Mouse (Mus musculus) adrenal gland, postnatal 25 days (tissue): ENCODE measurements around the gene Rhof. TPM values are rescaled to one million over a fixed set of nuclear protein-coding genes. Genes with fewer than 3 reads are reported as not detected.

Experiments
- DNase-seq: peaks from one replicate; pipeline ENCODE4 v3.0.0; 2021; ENCODE audit warnings: mixed read lengths
- total RNA-seq: library from RNA; stranded (reverse); gene quantifications from 2 replicates; pipeline ENCODE4 v1.2.3, GENCODE M21; 2021

The Rhof gene
- total RNA-seq, 1 experiment from 2014 or later: 1.6 TPM

DNA sequence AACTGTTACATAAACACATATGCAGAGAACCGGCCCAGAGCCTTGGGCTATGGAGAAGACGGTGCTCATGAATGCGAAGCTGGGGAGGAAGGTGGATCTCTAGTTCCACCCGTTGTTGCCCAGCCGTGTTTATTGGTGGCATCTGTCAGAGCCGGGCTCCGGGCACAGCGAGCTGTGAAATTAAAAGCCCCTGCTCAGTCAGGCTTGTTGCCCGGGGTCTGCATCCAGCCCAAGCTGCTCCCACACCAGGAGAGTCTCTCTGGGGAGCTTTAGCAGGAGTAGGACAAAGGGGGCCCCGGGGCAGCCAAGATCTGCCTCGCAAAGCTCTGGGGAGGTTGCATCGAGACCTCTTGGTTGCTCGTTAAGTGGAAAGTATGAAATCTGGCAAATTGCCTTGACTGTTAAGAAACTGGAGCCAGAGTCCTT is 22.2 kb downstream of the Rhof start:
- no peak for DNase-seq

DNA sequence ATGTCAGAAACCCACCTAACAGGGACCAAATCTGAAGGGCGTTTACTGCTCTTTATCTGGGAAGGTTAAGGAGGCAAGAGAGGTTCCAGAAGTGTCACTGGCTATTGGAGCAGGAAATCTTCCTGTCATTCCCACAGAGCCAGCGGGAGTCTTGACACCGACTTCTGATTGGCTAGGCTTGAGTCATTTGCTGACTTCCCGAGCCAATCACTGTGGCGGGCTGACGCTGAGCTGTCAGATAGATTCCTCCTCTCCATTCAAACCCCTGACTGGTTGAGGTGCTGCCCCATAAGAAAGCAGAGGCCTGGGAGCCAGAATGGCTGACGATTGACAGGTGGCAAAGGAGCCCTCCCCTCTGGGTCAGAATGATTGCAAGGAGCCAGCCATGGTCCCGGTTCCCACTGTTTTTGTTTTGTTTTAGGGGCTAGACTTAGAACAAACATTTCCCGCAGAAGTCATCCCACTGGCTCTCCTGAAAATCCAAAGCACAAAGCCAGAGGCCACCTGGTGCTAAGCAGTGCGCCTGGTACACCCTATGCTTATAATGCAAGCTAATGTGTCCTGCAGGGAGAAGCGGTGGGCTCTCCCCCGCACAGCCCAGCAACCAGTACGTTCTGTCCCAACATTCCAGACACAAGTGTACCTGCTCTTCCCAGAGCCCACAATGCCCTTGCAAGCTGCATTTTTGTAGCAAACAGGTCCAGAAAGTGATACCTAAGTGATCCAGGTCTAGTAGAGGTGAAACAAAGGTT is 22.9 kb downstream of the Rhof start:
- peak; percentile 61 for DNase-seq

DNA sequence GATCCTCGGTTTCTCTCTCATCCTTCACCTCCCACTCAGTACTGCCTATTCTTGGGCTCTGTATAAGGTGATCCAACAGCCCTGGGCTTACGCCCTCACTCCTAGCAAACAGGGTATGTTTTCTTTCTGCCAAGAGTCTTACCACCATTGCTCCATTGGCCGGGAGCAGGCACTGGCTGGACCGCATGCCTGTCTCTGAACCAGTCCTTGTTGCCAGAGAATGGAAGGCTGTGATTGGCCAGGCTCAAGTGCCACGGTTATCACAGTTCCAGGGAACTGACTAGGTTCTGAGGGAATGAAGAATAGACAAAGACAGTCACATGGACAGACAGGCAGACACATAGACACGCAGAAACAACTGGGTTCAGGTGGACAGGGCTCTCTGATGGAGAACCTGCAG is 27.7 kb downstream of the Rhof start:
- DNase-seq: no peak

DNA sequence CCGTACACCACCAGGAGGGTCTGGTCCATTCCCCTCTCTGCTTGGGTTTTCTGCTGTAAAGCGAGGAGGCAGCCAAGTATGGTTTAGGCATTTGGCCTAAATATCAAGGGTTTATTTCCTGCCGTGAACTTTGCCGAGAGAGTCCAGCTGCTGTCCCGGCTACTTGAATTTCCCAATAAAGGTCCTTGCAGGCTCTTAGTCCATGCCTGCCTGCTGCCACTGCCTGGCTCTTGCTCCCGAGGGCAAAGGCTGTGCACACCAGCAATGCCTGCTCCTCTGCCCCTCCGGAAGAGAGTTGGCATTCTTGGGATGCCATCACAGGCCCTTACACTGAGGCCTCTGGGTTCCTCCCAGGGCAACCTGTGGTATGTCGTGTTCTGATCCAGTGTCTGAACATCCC is 28.9 kb downstream of the Rhof start:
- no peak for DNase-seq

DNA sequence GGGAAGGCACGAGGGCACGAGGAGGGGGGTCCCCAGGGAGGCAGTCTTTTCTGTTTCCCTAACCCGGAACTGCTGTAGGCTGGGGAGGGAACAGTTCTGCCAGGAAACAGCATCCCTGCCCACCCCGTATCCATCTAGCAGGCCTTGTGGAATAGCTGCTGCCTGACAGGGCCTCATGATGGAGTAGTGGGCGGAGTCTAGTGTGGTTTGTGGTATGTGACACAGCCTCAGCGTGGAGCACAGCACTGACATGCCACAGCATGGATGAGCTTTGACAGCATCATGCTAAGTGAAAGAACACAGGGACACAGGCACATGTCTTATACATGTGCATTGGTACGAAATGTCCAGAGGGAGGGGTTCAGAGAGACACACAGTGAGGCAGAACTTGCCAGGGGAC is 30.1 kb downstream of the Rhof start:
- DNase-seq: no peak

DNA sequence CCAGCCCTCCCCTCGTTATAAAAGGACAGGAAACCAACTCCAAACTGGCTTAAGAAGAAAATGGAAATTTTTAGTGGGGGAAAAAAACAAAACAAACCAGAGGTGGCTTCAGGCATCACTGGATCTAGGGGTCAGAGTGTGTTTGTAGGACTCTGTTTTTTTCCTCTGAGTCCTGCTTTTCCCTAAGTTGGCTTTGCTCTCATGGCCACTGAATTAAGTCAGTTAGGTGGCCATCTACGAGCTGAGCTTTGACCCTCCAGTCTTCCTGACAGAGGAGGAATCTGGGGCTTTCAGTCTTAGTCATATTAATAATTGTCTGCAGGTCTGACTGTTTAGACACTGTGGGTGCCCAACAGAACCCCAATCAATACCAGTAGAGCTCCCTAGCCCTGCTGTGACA is 34.0 kb downstream of the Rhof start:
- no peak for DNase-seq

DNA sequence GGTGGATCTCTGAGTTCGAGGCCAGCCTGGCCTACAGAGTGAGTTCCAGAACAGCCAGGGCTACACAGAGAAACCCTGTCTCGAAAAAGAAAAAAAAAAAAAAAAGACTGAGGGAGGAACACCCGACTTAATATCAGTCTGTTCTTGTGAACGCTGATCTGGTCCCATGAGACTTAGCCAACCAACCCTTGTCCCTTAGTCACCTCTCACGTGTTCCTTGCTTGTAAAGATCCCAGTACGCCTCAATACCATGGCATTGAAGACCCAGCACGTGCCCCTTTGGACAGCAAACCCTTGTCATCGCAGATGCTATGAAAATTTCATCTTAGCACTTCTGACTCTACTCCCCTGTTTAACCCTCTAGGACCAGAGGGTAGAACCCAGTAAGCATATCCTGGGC is 36.2 kb downstream of the Rhof start:
- no peak for DNase-seq

DNA sequence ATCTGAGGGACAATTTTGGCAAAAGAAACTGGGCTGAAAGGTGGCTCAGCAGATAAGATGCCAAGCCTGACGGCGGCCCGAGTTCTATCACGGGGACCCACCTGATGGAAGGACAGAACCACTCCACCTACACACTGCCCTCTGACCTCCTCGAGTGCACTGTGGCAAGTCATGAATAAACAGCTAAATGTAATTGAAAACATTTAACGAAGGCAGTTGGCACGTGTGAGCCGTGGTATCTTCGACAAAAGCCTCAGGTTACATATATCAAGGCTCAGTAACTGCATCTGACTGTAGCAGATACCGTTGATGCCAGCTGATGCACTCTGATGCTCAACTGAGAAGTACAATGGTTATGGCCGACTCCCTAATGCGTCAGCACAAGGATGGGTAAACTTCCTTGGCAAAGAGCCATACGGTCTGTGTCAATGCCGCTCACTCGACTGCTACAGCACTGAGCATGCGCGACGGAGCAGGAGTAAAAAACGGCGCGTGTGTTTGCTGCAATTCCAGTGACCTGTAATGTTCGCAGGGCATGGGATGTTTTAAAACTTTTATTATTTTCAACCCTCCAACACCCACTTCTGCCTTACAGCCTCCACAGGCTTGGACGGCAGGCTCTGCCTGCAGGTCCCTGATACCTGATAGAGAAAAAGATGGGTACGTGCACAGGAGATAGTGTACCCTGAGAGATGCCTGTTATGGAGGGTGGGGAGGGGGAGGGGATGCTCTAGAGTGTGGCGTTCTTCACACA is 38.1 kb downstream of the Rhof start:
- DNase-seq: no peak

DNA sequence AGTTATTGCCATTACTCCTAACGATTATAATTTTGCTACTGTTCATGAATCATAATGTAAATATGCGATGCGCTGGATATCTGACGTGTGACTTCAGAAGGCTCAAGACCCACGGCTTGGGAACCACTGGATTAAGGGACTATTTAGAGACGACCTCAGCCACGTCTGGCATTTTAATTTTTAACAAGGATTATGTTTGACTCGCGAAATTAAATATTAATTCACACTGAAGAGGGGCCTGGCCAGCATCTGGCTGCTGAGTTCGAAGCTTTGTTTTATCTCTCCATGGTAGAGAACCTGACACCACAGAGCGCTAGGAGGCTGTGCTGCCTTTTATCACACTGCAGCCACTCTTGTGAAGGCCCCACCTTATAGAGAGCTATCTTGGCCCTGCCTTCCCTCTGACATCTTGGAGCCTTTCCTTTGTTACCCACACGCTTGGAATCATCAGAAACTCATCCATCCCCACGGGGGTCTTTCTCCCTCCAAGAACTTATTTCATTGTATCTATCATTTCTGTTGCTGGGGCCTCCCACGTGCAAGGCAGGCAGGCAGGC is 39.3 kb downstream of the Rhof start:
- DNase-seq: no peak

DNA sequence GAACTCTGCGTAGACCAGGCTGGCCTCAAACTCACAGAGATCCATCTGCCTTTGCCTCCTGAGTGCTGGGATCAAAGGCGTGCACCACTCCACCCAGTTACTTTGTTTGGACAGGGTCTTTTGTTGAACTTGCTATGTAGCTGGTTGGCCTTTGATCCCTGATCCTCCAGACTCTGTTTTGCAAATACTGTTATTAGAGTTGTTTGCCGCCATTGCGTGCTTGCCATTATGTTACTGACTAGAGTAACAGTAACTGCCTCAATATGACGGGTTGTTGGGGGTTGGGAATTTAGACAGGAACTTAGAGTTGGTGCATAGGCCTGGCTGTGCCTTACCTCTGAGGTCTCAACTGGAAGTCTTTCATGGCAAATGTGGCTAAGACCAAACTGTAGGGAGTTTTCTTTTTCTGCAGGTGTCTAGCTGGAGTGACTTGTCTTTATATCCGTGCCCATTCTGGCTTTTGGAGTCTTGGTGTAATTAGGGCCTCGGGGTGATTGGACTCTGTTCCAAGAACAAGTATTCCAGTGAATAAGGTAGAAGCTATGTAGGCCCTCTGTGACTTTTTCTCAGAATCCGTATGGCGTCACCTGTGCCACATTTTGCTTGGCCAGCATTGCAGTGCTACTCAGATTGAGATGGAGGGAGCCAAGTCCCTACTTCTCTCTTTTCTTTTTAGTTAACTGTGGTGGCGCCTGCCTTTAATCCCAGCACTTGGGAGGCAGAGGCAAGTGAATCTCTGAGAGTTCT is 41.8 kb downstream of the Rhof start:
- no peak for DNase-seq

DNA sequence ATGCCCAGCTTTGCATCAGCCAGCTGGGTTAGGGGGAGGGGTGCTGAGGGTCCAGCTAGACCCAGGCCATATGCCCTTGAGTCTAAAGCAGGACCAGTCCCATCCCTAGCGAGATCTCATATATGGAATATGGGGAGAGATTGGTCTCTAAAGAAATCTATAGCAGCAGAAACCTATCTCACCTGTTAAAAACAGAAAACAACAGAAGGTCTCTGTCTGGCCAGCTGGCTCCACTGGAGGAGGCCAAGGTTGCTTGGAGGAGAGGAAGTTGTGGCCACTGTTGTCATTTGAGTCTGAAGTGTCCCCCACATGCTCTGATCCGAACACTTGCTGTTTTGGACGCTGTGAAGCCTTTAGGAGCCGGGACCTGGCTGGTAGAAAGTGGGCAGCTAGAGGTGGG is 43.7 kb downstream of the Rhof start:
- no peak for DNase-seq

DNA sequence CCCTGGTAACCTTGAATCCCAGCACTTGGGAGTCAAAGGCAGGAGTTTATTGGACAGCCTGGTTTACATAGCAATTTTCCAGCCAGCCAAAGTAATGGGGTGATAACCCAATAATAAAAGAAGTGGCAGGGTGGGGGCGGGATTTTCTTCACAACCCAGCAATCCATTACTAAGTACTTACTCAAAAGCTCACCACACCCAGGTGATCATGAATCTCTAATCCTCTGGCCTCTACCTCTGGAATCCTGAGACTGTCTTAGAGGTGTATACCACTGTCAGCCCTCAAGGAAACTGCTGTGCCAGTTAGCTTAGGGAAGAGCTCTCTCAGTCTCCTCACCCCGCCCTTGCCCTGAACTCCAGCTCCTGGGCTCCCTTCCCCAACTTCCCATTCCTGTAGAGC is 46.0 kb downstream of the Rhof start:
- DNase-seq: no peak

DNA sequence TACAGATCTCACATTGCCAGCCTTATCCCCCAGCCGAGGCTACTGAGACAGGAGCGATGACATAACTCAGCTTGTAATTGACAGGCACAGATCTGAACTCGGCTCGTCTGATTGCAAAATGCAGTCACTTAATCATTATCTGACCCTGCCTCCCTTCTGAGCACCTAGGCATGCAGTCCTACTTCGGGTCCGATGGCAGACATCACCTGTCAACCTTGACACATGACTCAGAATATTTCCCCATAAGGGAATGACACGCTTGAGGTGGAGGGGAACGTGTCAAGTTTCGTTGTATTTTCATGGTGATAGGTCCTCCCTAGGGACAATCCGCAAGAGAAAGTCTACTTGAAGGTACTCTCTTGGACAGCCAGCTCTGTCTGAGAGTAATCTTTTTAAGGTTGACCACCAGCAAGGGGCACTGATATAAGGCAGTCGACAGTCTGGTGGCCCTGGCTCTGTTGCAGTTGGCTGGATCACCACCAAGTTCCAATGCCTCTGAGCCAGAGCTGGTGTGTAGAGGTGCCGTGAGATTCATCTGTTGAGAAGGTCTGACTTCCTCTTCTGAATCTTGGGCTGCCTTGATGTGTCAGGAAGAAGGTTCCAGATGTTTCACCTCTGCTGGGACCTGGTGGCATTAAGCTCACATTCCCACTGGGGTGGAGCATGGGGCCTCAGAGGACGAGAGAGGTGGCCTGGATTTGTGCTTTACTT is 49.0 kb downstream of the Rhof start:
- DNase-seq: no peak

DNA sequence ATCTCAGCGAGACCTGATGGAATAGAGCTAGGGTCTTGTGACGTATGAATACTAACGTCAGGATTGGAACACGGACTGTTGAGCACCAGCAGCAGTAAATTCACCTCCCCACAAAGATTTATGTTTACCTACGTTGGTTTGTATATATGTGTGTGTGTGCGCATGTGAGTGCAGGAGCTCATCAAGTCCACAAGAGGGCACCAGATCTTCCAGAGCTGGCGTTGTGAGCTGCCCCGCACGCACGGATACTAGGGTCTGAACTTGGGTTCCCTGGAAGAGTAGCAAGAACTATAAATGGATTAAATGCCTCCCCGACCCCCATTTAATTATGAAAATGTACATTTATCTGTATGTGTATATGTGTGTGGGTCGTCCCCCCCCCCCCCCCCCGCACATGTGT is 52.0 kb downstream of the Rhof start:
- DNase-seq: no peak

DNA sequence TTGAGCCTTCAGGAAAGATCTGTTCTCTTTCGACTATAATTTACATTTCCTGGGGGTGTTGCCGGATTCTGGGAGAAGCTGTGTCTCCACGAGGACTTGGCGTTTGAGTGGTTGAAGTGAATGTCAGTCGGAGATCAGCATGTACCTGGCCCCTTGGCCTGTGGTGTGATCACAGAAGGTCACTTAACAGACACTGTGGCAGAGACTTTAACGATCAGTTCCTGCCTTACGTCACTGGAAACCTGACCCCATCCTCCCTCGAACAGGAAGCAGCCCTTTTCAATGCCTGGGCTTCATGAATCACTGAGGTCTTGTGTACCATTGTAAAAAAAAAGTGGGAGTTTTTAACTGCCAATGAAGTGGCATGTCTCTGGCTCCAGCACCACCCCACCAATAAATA is 52.5 kb downstream of the Rhof start:
- no peak for DNase-seq

DNA sequence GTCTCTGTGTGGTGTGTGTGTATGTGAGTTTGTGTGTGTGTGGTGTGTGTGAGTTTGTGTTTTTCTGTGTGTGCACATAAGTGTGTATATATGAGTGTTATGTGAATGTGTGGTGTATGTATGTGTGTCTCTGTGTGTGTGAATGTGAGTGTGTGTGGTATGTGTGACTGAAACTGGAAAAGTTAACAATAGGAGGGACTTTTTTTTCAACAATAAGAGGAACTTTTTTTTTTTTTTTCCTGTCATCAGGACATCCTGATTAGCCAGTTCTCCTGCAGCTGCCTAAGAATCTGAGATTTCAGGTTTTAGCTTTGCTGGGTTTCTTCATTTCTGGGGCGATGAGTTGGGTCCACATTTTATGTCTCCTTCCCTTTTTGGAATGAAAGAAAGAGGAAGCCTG is 52.9 kb downstream of the Rhof start:
- DNase-seq: no peak

DNA sequence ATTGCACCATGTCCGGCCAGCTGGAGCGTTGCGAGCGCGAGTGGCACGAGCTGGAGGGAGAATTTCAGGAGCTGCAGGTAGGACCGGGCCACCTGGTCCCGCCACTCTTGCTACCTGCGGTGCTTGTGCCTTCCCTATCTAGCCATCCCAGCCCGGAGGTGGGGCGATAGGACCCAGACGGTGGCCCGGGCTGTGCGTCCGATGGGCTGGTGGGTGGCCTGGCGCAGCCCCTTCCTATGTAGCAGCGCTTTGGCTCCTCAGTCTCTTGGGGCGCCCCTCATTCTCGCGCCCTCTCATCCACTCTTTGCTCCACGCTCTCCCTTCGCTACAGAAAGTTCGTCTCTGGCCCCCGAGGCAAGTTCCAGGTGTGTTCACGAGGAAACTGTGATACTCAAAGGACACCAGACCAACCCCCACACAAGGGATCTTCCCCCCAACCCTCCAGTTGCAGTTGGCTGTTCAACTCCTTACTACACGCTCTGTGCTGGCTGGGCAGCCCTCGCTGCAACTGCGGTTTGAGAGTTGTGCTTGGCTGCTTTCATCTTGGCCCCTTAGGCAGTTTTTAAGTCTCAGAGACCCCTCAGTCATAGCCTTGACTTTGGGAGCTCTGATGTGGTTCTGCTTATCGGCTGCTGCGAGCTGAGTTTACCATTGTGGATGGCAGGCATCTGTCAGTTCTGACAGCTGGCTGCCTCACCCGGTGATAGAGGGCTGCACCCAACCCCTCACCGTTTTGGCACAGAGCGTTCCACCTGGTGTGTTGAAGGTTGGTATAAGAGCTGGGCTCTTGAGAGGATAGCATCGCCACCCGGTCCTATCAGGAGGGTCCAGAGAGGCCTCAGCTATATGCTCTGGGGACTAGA is 55.8 kb downstream of the Rhof start:
- no peak for DNase-seq

DNA sequence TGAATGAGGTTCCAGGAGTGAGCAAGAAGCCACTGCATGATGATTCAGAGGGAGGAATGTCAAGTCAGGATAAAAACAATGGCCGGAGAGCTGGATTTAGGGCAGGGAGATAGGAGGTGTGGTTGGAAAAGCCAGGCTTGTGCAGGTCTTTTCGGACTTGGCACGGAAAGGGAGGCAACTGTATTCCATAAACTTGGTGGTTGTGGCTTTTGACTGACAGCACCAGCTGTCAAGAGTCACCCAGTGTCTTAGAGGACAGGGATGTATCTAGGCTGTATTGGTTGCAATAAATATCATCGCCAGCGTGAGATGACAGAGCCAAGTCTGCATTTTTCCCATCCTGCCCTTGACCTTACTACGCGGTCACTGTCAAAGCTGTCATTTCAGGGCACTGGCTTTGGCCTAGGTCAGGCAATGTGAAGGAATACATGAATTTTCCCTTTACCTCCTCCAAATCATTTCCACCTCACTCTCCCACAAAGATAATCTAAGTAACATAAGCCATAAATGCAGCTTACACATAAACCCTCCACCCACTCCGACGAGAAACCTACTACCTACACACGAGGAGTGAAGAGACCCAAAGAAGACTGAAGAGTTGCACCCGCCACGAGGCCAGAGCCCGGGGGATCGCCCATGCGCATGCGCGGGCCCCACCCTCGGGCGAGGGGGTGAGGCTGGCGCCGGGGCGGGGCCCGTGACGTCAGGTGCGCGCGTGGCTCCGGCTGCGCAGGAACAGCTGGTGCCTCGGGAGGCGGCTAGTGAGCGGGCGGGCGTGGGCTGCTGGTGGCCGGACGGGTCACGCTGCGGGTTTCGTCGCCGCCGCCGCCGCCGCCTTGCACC is 56.7 kb downstream of the Rhof start:
- DNase-seq: peak; percentile 99

DNA sequence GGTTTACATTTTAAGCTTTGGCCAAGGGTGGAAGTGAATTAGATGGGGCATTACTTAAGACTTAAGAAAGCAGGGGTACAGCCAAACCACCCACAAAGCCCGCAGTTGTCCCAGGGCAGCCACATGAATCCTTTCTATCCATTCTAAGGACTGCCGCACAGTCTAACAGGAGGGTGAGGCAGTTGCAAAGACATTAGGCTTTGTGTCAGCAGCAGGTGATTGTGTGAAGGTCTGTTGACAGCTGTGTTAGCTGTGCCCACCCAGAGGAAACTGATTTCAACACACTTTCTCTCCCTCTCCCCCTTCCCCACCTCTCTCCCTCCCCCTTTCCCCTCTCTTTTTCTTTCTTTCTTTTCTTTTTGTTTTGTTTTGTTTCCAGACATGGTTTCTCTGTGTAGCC is 63.8 kb downstream of the Rhof start:
- DNase-seq: no peak

DNA sequence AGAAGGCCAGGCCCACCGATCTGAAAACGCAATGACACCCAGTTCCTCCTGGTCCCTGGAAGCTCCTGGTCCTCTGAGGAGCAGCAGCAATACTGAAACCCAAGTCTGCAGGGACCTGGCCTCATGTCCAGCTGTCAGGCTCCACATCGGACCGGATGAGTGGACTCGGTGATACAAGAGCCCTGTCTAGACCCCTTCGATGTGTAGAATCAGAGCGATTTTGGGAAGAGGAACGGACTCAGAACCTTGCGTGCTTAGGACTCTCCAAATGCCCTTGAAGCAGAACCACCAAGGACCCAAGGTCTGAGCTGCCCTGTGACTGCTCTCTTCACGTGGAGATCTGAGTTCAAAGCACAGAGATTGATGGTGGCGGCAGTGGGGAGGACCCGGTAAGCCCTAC is 64.4 kb downstream of the Rhof start, which contains the start of gene Tmem120b:
TSS of gene Tmem120b (plus strand) at position 301 of the 400 bp plus-strand sequence.
- no peak for DNase-seq
